Mouse (Mus musculus): ENCODE data around the gene Arhgap8. TPM values are rescaled to one million over a fixed set of nuclear protein-coding genes. Genes with fewer than 3 reads are reported as not detected.
"Not testable (repeated sequence)": the region's sequence is repeated elsewhere in the genome, so short reads cannot be mapped to it uniquely, and the experiment has no call there.

Arhgap8 gene
- polyA plus RNA-seq, 1 experiment from 2014 or later, result 25.5 TPM

DNA sequence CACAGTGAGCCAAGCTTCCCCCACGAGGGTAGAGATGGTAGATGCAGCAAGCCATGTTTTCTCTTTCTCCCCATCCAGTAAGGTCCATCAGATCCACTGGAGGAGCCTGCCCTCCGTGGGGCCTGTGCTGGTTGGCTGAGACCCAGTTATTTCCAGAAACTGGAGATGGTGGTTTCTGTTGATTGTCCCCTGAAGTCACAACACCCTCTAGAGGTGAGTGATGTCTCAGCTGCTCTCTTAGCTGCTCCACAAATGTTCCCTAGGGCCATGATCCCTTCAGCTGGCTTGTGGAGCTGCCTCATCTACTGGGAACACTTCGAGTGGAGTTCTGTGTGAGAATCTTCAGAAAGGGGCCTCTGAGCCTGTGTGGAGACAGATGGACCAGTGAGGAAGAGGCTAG, 1.1 kb upstream of the Arhgap8 start:
- Histone ChIP-seq H3K36me3 (no peaks in the 10 kb centered on the region), H3K9ac (no peak overlapping the region), H3K27ac (no peak overlapping the region), H3K4me1 (peaks cover 35% of the 10 kb centered on the region), H3K27me3 (no peaks in the 10 kb centered on the region), H3K4me3 (no peak overlapping the region), H3K4me2 (no peak overlapping the region), H3K9me3 (no peaks in the 10 kb centered on the region)
- no peak for ATAC-seq (ENCODE audit: borderline replicate concordance, extremely low read depth, low FRiP score, low TSS enrichment)
- 58% methylated on average over 3 of the region's 3 CpGs for WGBS

DNA sequence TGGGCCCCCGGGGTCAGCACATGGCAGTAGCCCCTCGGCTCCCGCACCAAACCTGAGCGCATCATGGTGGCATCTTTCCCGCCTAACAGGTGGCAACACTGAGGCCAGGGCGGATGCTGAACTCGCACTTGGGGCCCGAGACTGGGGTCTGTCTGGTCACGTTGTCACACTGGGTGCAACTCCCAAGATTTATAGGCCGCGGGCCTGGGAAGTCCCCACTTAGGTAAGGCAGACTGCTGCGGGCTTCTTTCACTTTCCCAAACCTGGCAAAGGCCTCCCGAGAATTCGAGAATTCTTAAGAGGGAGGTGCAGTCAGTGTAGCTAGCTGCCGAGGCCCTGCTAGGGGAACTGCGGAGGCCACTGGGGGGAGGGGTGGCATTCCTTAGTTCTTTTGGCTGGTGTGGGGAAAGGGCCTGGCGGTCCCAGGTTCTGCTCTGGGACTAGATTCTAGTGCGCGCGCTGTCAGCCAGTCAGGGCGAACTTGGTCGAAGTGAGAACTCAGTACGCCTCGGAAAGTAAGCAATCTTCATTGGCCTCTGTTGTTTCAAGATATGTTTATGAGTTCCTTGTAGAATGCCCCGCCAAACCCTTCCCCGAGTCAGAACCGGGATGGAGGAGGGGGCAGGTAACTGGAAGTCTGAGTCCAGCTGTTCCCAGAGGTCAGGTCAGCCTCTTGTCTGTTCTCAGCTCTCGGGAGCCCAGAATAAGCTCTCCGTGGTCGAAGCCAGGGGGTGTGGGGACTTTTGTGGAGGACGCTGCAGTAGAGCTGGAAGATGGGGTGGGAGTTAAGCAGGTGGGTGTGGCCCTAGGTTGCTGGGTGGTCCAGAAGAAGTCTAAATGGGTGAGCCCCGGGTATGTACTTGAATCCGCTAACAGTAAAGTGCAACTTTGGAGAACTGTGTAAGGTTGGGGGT, 696 bp downstream of the Arhgap8 start:
- 4% methylated on average over 33 of the region's 33 CpGs for WGBS
- Histone ChIP-seq H3K9me3 (no peaks in the 10 kb centered on the region), H3K36me3 (no peaks in the 10 kb centered on the region), H3K4me2 (peak overlapping the region; percentile 78), H3K4me1 (peaks cover 24% of the 10 kb centered on the region), H3K27me3 (no peaks in the 10 kb centered on the region), H3K27ac (peak overlapping the region; percentile 75), H3K4me3 (peak overlapping the region; percentile 48), H3K9ac (peak overlapping the region; percentile 47)
- peak; percentile 64; the same call in 1 of the 2 replicates for ATAC-seq (ENCODE audit: borderline replicate concordance, extremely low read depth, low FRiP score, low TSS enrichment)

DNA sequence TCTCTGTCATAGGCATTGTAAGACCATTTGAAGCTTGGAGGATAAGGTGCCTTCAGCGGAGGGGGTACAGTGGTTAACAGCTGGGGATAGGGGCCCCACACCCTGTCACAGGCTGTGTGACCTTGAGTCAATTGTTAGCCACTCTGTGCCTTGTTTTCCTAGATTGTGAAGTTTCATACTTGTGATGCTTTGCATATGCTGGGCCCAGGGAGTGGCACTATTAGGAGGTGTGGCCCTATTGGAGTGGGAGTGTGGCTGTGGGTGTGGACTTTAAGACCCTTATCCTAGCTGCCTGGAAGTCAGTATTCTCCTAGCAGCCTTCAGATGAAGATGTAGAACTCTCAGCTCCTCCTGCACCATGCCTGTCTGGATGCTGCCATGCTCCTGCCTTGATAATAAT, 3.8 kb downstream of the Arhgap8 start:
- not testable (repeated sequence) for H3K9ac ChIP-seq; H3K4me3 ChIP-seq; H3K4me2 ChIP-seq; H3K36me3 ChIP-seq; H3K27me3 ChIP-seq; H3K9me3 ChIP-seq; ATAC-seq (ENCODE audit: borderline replicate concordance, extremely low read depth, low FRiP score, low TSS enrichment)
- Histone ChIP-seq H3K27ac (peak overlapping the region; percentile 65), H3K4me1 (peaks cover 43% of the 10 kb centered on the region)
- WGBS, result 73% methylated on average over 1 of the region's 1 CpGs

DNA sequence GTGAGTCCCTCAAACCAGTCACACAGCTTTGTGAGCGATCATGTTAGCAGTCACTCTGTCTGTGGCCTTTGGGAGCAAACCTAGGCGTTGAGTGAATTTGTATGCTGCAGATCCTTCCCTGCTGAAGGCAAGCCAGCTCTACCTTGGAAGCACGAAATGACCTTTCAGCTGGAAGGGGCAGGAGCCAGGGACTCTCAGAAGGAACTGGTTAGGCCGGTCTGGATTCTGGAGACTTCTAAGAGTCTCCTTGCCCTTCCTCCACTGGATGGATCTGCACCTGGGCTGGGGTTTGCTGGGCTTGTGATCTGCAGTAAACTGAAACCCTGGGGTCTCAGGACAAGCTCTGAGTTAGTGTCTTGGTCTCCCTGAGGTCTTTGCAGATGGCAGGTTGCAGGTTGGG, 4.3 kb downstream of the Arhgap8 start:
- no peaks in the 10 kb centered on the region for H3K27me3 ChIP-seq
- no peaks in the 10 kb centered on the region for H3K36me3 ChIP-seq
- WGBS, result 43% methylated on average over 4 of the region's 4 CpGs
- ATAC-seq (ENCODE audit: borderline replicate concordance, extremely low read depth, low FRiP score, low TSS enrichment), result peak; percentile 53; the same call in 1 of the 2 replicates
- H3K9ac ChIP-seq, result no peak overlapping the region
- H3K27ac ChIP-seq, result peak overlapping the region; percentile 65
- H3K4me1 ChIP-seq, result peaks cover 43% of the 10 kb centered on the region
- H3K4me2 ChIP-seq, result no peak overlapping the region
- H3K4me3 ChIP-seq, result no peak overlapping the region
- no peaks in the 10 kb centered on the region for H3K9me3 ChIP-seq

DNA sequence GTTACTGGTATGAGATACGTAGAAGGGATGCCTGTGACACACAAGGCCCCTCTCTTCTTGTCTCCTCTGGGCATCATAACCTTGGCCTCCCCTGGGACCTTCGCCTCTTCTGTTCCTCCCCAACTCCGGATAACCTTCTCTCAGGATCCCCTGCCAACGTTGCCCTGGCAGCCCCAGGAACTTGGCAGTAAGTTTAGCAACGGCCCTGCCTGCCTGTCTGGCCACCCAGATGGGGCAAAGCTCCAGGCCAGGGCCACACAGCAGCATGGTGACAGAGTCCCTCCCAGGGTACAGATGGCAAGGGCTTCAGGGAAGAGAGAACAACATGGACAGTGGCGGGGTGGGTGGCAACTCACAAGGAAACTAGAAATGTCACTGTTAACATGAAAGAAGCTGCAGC, 9.8 kb downstream of the Arhgap8 start:
- no peaks in the 10 kb centered on the region for H3K27me3 ChIP-seq
- ATAC-seq (ENCODE audit: borderline replicate concordance, extremely low read depth, low FRiP score, low TSS enrichment), result no peak
- no peak overlapping the region for H3K4me2 ChIP-seq
- 68% methylated on average over 6 of the region's 6 CpGs for WGBS
- H3K4me1 ChIP-seq, result peaks cover 22% of the 10 kb centered on the region
- H3K36me3 ChIP-seq, result no peaks in the 10 kb centered on the region
- H3K27ac ChIP-seq, result no peak overlapping the region
- H3K4me3 ChIP-seq, result no peak overlapping the region
- H3K9ac ChIP-seq, result no peak overlapping the region
- no peaks in the 10 kb centered on the region for H3K9me3 ChIP-seq

GRCm38 (mm10) chr15:84730893-84731292, 11.0 kb downstream of the Arhgap8 start:
- Histone ChIP-seq H3K27ac (no peak overlapping the region; the same call in 1 of the 2 replicates), H3K36me3 (no peaks in the 10 kb centered on the region), H3K4me1 (peaks cover 16% of the 10 kb centered on the region), H3K4me3 (no peak overlapping the region), H3K9me3 (no peaks in the 10 kb centered on the region), H3K9ac (no peak overlapping the region), H3K4me2 (no peak overlapping the region), H3K27me3 (no peaks in the 10 kb centered on the region)
- WGBS, result 46% methylated on average over 1 of the region's 1 CpGs
- ATAC-seq (ENCODE audit: borderline replicate concordance, extremely low read depth, low FRiP score, low TSS enrichment), result peak; percentile 21; the same call in 1 of the 2 replicates

DNA sequence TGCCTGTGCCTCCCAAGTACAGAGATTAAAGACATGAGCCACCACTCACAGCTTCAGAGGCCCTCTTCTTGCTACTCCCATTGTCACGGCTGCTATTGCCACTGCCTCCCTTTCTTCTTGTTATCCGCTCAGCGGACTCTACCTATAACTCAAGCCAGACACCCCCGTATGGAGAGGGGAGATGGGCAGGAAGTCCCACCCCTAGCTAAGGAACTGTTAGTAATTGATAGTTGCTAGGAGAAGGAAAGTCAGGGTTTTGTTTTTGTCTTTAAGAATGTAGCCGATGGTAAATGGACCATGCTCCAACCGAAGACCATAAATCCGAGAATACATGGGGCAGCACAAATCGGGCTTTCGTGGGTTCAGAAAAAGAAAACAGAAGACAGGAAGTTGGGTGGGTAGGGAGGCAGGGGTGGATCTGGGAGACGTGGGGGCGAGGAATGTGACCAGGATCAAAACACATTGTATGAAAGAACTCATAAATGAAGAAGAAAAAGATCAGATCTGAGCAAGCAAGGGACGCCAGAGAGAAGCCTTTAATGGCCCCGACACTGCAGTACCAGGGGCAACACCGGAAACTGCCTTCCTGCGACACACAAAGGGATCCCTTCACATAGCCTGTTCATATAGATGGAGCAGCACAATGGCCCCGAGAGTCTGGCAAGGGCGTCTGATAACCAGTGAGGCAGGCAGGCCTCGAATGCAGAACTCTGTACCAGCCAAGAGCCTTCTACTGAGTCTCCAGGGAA, 12.0 kb downstream of the Arhgap8 start:
- Histone ChIP-seq H3K27me3 (no peaks in the 10 kb centered on the region), H3K27ac (no peak overlapping the region), H3K4me3 (no peak overlapping the region), H3K4me1 (peaks cover 12% of the 10 kb centered on the region), H3K9ac (no peak overlapping the region), H3K9me3 (no peaks in the 10 kb centered on the region), H3K4me2 (no peak overlapping the region), H3K36me3 (no peaks in the 10 kb centered on the region)
- no peak for ATAC-seq (ENCODE audit: borderline replicate concordance, extremely low read depth, low FRiP score, low TSS enrichment)
- 67% methylated on average over 18 of the region's 18 CpGs for WGBS

DNA sequence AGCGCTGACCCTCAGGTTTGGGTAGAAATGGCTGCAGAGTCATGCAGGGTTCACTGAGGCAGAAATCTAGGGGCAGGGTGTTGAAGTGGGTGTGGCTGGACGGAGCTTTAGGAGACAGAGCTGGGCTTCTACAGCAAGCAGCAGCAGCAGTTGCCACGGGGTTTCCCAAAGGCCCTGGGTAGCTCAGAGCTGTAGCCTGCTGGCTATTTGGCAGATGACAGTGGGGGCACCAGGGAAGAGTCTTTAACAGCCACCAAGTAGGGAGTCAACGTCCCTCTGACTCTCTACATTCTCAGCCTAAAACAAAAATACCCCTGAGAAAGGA, 12.5 kb downstream of the Arhgap8 start:
- Histone ChIP-seq H3K27me3 (no peaks in the 10 kb centered on the region), H3K4me3 (no peak overlapping the region), H3K9me3 (no peaks in the 10 kb centered on the region), H3K9ac (no peak overlapping the region), H3K27ac (no peak overlapping the region), H3K4me2 (no peak overlapping the region), H3K36me3 (no peaks in the 10 kb centered on the region), H3K4me1 (peaks cover 11% of the 10 kb centered on the region)
- no peak for ATAC-seq (ENCODE audit: borderline replicate concordance, extremely low read depth, low FRiP score, low TSS enrichment)
- 71% methylated on average over 4 of the region's 4 CpGs for WGBS

DNA sequence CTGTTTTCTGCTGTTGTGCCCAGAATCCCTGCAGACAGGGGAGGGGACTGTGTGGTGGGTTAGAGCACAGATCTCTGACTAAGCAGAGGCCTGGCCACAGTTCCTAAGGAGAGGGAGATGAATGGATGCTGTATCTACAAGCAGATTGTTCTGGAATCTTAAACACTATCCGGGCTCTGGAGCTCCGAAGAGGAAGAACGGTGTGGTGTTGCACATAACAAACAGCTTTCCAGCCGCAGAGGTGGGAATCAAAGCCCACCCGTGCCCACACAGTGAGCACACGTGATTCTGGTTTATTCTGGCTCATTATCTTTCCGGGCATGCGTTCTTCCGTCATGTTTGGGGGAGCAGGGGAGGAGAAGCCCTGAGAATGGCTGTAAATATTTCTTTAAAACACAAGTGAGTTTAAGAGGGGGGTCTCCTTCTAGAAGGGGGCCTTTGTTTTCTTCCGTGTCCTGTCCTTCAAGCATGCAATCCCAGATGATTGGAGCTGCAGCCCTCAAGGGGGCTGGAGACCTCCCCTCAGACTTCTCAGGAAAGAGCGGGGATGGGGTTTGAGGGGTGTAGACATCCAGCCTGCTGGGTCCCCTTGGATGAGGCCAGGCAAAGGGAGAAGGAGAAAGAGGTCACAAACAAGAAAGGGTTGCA, 16.6 kb downstream of the Arhgap8 start:
- Histone ChIP-seq H3K27ac (no peak overlapping the region), H3K4me3 (no peak overlapping the region), H3K36me3 (no peaks in the 10 kb centered on the region; the same call in 1 of the 2 replicates), H3K9ac (no peak overlapping the region), H3K4me2 (no peak overlapping the region), H3K9me3 (no peaks in the 10 kb centered on the region), H3K4me1 (no peaks in the 10 kb centered on the region), H3K27me3 (no peaks in the 10 kb centered on the region)
- 71% methylated on average over 11 of the region's 11 CpGs for WGBS
- ATAC-seq (ENCODE audit: borderline replicate concordance, extremely low read depth, low FRiP score, low TSS enrichment), result no peak

GRCm38 (mm10) chr15:84736994-84737346, 17.1 kb downstream of the Arhgap8 start:
- Histone ChIP-seq H3K4me3 (no peak overlapping the region), H3K4me2 (no peak overlapping the region), H3K9ac (no peak overlapping the region), H3K27ac (no peak overlapping the region), H3K36me3 (no peaks in the 10 kb centered on the region; the same call in 1 of the 2 replicates), H3K9me3 (no peaks in the 10 kb centered on the region), H3K4me1 (no peaks in the 10 kb centered on the region), H3K27me3 (no peaks in the 10 kb centered on the region)
- 51% methylated on average over 2 of the region's 4 CpGs for WGBS
- no peak for ATAC-seq (ENCODE audit: borderline replicate concordance, extremely low read depth, low FRiP score, low TSS enrichment)

DNA sequence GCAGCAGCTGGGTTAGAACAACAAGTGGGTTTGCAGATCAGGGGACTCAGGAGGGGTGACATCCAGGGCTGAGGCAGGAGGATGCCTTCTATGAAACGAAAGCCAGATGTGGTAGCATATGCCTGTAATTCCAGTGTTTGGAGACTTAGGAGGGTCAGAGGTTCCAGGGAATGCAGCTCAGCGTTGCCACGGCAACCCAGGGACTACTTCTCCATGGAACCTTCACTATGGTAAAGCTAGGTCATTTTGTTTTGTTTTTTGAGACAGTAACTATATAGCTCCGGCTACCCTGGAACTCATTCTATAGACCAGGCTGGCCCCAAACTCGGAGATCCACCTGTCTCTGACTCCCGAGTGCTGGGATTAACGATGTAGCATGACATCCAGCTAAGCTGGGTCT, 18.4 kb downstream of the Arhgap8 start:
- no peak overlapping the region for H3K4me2 ChIP-seq
- H3K4me1 ChIP-seq, result no peaks in the 10 kb centered on the region
- no peak overlapping the region for H3K9ac ChIP-seq
- H3K27ac ChIP-seq, result no peak overlapping the region
- no peaks in the 10 kb centered on the region for H3K27me3 ChIP-seq
- ATAC-seq (ENCODE audit: borderline replicate concordance, extremely low read depth, low FRiP score, low TSS enrichment), result no peak
- H3K36me3 ChIP-seq, result no peaks in the 10 kb centered on the region; the same call in 1 of the 2 replicates
- WGBS, result 86% methylated on average over 7 of the region's 7 CpGs
- H3K4me3 ChIP-seq, result no peak overlapping the region
- no peaks in the 10 kb centered on the region for H3K9me3 ChIP-seq

DNA sequence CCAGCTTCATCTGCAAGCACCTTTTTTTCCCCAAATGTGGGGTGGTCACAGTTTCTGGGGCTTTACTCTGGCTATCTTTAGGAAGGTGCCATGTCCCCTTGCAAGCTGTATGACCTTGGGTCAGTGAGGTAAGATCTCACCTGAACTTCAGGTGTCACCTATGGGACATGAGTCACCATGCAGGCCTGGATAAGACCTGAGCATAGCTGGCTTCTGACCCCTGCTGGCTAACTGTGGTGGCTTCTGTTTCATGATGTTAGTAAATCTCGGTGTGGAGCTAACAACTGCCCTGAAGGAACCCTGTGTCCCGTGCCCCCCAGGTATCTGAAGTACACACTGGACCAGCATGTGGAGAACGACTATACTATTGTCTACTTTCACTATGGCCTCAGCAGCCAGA, 21.7 kb downstream of the Arhgap8 start:
- H3K9ac ChIP-seq, result no peak overlapping the region
- no peaks in the 10 kb centered on the region; the same call in 1 of the 2 replicates for H3K36me3 ChIP-seq
- no peak for ATAC-seq (ENCODE audit: borderline replicate concordance, extremely low read depth, low FRiP score, low TSS enrichment)
- no peak overlapping the region for H3K4me2 ChIP-seq
- no peak overlapping the region for H3K4me3 ChIP-seq
- H3K4me1 ChIP-seq, result no peaks in the 10 kb centered on the region
- no peaks in the 10 kb centered on the region for H3K9me3 ChIP-seq
- no peaks in the 10 kb centered on the region for H3K27me3 ChIP-seq
- 60% methylated on average over 3 of the region's 3 CpGs for WGBS
- no peak overlapping the region for H3K27ac ChIP-seq
